Mouse (Mus musculus): ENCODE data around the gene 9330182O14Rik.

DNA sequence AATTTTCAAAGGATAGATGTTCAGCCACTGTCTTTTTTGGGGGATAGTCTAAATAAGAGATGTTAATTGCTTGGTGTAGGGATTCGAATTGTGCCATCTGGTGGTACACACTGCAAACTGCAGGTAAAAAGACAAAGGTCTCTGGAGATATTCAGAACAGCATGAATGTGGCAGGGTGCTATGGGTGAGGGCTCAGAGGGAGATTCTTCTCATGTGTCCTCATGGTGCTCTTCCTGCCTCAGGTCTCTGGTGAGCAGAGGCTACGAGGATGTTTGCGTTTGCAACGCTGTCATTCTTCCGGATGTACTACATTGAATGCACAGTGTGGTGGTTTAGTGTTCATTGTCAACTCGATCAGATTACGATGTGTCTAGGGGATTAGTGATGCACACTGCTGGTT lies 10.1 kb downstream of the 9330182O14Rik start:
- peak; percentile 38 for TF ChIP-seq CTCF (IDR thresholded peaks at IDR 0.05; ENCODE audit: low read depth, low read length)
- TF ChIP-seq GATA1 (IDR thresholded peaks at IDR 0.05; ENCODE audit: borderline replicate concordance, low read length), result no peak
- no peak for TF ChIP-seq TAL1 (conservative IDR thresholded peaks at IDR 0.05; ENCODE audit: low read depth, low read length)
- TF ChIP-seq POLR2AphosphoS5 (IDR thresholded peaks at IDR 0.05; ENCODE audit: insufficient replicate concordance, low read depth, low read length), result no peak

All from G1E (cell line).